Mouse (Mus musculus) cerebellum, adult 2 months (tissue): ENCODE data around the gene Mrps14.

ENCODE experiments used
- CTCF ChIP-seq: fragments of 200-500 bp; IDR thresholded peaks from 2 replicates; pipeline ENCODE4 v1.5.1; 2011; ENCODE audit warnings: low read depth, mild to moderate bottlenecking, control low read depth, low read length, moderate library complexity, borderline replicate concordance; ENCODE audit not compliant: insufficient read depth
- POLR2A ChIP-seq: fragments of 200-500 bp; IDR thresholded peaks from 2 replicates; pipeline ENCODE4 v1.6.1; 2011; ENCODE audit warnings: low read length, control low read depth, borderline replicate concordance; ENCODE audit not compliant: insufficient read depth

GRCm38 (mm10) chr1:160240091-160240490 lies 45.1 kb downstream of the Mrps14 start:
- TF ChIP-seq CTCF (no peak), POLR2A (no peak)
